In the genomic region with DNA sequence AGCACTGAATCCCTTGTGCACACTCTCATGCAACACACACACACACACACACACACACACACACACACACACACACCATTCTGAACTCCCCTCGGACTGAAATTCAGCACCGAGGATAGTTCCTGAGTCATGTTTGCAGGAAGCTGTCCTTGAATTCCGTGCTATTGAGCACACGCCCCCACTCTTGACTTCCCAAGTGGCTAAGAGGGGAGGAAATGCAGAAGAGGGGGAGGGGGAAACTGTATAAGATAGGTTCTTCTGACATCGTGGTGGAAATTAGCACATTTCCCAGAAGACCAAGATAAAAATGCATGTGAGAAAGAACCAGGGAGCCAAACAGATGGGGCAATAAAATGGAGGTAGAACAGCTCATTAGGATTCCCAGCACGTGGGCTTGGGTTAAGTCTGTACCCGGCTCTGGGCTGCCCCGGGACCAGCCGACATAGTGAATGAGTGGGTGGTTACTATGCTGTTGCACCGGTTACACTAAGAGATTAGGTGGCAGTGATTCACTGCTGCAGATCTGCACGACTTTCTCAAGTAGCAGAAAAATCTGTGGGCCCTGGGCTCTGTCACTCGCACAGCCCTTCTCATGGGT, we compare ENCODE assay signal across 8 mouse cellular contexts. TPM values are rescaled to one million over a fixed set of nuclear protein-coding genes. Genes with fewer than 3 reads are reported as not detected.
DNase-seq lines count a peak whose midpoint lies in the region; ATAC-seq lines count a peak whose summit lies in the region.
"Had no signal": no experiment of that assay in that cellular context is flagged by ENCODE, and none has a peak within 500 bp of the region (broad histone marks: within the 10 kb centered on the region; RNA-seq: fewer than 3 reads in every experiment).

No protein-coding gene starts in this region.

- WGBS in midbrain, embryonic 13.5 days, result 13% methylated on average over 12 of the region's 12 CpGs

- no peaks in the 10 kb centered on the region for H3K9me3 ChIP-seq in midbrain, embryonic 13.5 days
- H3K9me3 ChIP-seq: lung, embryonic 15.5 days had no signal

- H3K4me3 ChIP-seq in midbrain, embryonic 13.5 days (replicated peaks), result no peak overlapping the region
- H3K4me3 ChIP-seq: lung, embryonic 15.5 days had no signal

- peaks cover 46% of the 10 kb centered on the region for H3K4me1 ChIP-seq in midbrain, embryonic 13.5 days (replicated peaks)

- no peaks in the 10 kb centered on the region for H3K36me3 ChIP-seq in midbrain, embryonic 13.5 days
- H3K36me3 ChIP-seq: lung, embryonic 15.5 days had no signal

- H3K27ac ChIP-seq in midbrain, embryonic 13.5 days, result peak overlapping the region; percentile 74
- H3K27ac ChIP-seq: lung, embryonic 15.5 days had no signal

- no peak overlapping the region for H3K9ac ChIP-seq in midbrain, embryonic 13.5 days (replicated peaks)
- H3K9ac ChIP-seq: lung, embryonic 15.5 days had no signal

- H3K4me2 ChIP-seq in midbrain, embryonic 13.5 days (replicated peaks), result peak overlapping the region; percentile 36
- H3K4me2 ChIP-seq: lung, embryonic 15.5 days had no signal

- H3K27me3 ChIP-seq in midbrain, embryonic 13.5 days, result peaks cover 25% of the 10 kb centered on the region

- DNase-seq in right cerebral cortex, adult 18-20 months, result peak; percentile 86
- DNase-seq in right cerebral cortex, postnatal 4 days, result no peak
- peak; percentile 14 to 39 for DNase-seq in frontal cortex, postnatal 25 days (ENCODE audit: low spot score in 2 of 2)
- no peak for DNase-seq in heart, adult 18-20 months
- no peak for DNase-seq in cerebellum, adult 8-10 months

- peak; percentile 74 for ATAC-seq in midbrain, embryonic 13.5 days
- no peak for ATAC-seq in cerebellum, adult (ENCODE audit: insufficient number of reproducible peaks, low FRiP score, low TSS enrichment)

RNA-seq across cellular contexts. Expression of a gene that starts 2.9 kb away (rescaled TPM):
- 2.4 and 3.0 TPM in 2 replicates for polyA plus RNA-seq in midbrain, embryonic 13.5 days (2015; fragmentation: Nextera tagmentation; extraction: Ambion mirVana)
- under 1 TPM; 0.10 to 0.26 TPM for total RNA-seq in heart, adult 18-20 months (2021)

Comparison
In these comparisons a context has a peak if more than half of its experiments do, and no peak if none do; other contexts are left out.
1. DNase-seq: peak in right cerebral cortex, adult 18-20 months (single experiment) and frontal cortex, postnatal 25 days (2 of 2); none in right cerebral cortex, postnatal 4 days (single experiment), heart, adult 18-20 months (0 of 2) and cerebellum, adult 8-10 months (single experiment).